ENCODE assay signal across 5 mouse cellular contexts in genomic region chr4:145545734-145546349, GRCm38 (mm10). TPM values are rescaled to one million over a fixed set of nuclear protein-coding genes. Genes with fewer than 3 reads are reported as not detected.
"Had no signal": no experiment of that assay in that cellular context is flagged by ENCODE, and none has a peak within 500 bp of the region (broad histone marks: within the 10 kb centered on the region; RNA-seq: fewer than 3 reads in every experiment).

No protein-coding gene starts in this region.

RNA-seq across cellular contexts. Expression of gene Zfp990, which starts 35.3 kb away (rescaled TPM):
- total RNA-seq: liver, adult 2 months had no signal
- polyA plus RNA-seq: liver, adult 2 months; lung, adult 2 months; lung, postnatal 0 days; midbrain, embryonic 15.5 days; neural tube, embryonic 13.5 days had no signal

RNA-seq across cellular contexts. Expression of gene Gm13212, which starts 39.1 kb away (rescaled TPM):
- polyA plus RNA-seq: liver, adult 2 months had no signal
